Mouse (Mus musculus) heart, embryonic 13.5 days (tissue): ENCODE results near the gene Gm5129. TPM values are rescaled to one million over a fixed set of nuclear protein-coding genes. Genes with fewer than 3 reads are reported as not detected.
A peak's percentile ranks its signal among the peaks of the same experiment; 100 is the strongest.
"Not testable (repeated sequence)": the region's sequence is repeated elsewhere in the genome, so short reads cannot be mapped to it uniquely, and the experiment has no call there.

Experiments
- ATAC-seq: fragments of 200-750 bp; cut with Nextera tagmentation; 2 replicates; pipeline ENCODE4 v1.8.0; 2017; ENCODE audit warnings: moderate TSS enrichment; ENCODE audit not compliant: insufficient number of reproducible peaks, low FRiP score, low TSS enrichment; ENCODE audit errors: extremely low read depth
- H3K27ac ChIP-seq: fragments of 300-500 bp; sonication (generic); replicated peaks from 2 replicates; pipeline ENCODE4 v1.5.1; 2015; ENCODE audit warnings: moderate library complexity, mild to moderate bottlenecking, inconsistent platforms
- H3K27me3 ChIP-seq: fragments of 300-500 bp; sonication (generic); replicated peaks from 2 replicates; pipeline ENCODE4 v1.6.1; 2015; ENCODE audit warnings: mild to moderate bottlenecking, inconsistent platforms
- H3K36me3 ChIP-seq: fragments of 300-500 bp; sonication (generic); 2 replicates; pipeline ENCODE4 v1.6.1; 2015; ENCODE audit warnings: mild to moderate bottlenecking, inconsistent platforms
- H3K4me1 ChIP-seq: fragments of 300-500 bp; sonication (generic); 2 replicates; pipeline ENCODE4 v1.6.1; 2015; ENCODE audit warnings: inconsistent platforms
- H3K4me2 ChIP-seq: fragments of 300-500 bp; sonication (generic); 2 replicates; pipeline ENCODE4 v1.6.1; 2015; ENCODE audit warnings: inconsistent platforms, mild to moderate bottlenecking, moderate library complexity
- H3K4me3 ChIP-seq: fragments of 300-500 bp; sonication (generic); 2 replicates; pipeline ENCODE4 v1.5.1; 2015; ENCODE audit warnings: moderate library complexity, mild to moderate bottlenecking, inconsistent platforms
- H3K9ac ChIP-seq: fragments of 300-500 bp; sonication (generic); 2 replicates; pipeline ENCODE4 v1.6.1; 2015; ENCODE audit warnings: inconsistent platforms, mild to moderate bottlenecking, moderate library complexity
- H3K9me3 ChIP-seq: fragments of 300-500 bp; sonication (generic); 2 replicates; pipeline ENCODE4 v1.6.1; 2016; ENCODE audit warnings: inconsistent platforms
- WGBS: fragments of 180-500 bp; shearing (Covaris S2); methylation state at CpG from one replicate; pipeline ENCODE4 v1.1.7; 2015; ENCODE audit warnings: mixed read lengths; 5-methylcytosine and 5-hydroxymethylcytosine counted together
- polyA plus RNA-seq: library from polyadenylated mRNA; unstranded; fragments of >200 nt; fragmentation: Nextera tagmentation; extraction: Ambion mirVana; gene quantifications from 2 replicates; pipeline ENCODE4 v1.2.1, GENCODE M21; 2015

The Gm5129 gene
- polyA plus RNA-seq = not detected in 2 replicates

GRCm38 (mm10) chr5:29735557-29736061 lies at the start of gene Gm5129, which contains the start of gene Dnajb6:
TSS of gene Gm5129 (minus strand) at chr5:29735936.
TSS of gene Dnajb6 (plus strand) at chr5:29735688.
- whole genome bisulfite sequencing = under 1% methylated on average over 46 of the region's 46 CpGs
- ATAC-seq = peak; percentile 74

GRCm38 (mm10) chr5:29784906-29785305 lies 49.2 kb upstream of the Gm5129 start:
- H3K9me3 ChIP-seq, H3K27me3 ChIP-seq, H3K4me3 ChIP-seq, ATAC-seq, H3K9ac ChIP-seq, H3K4me2 ChIP-seq, H3K27ac ChIP-seq: not testable (repeated sequence)
- Histone ChIP-seq H3K36me3 (peaks cover 36% of the 10 kb centered on the region), H3K4me1 (peaks cover 20% of the 10 kb centered on the region)
- 77% methylated on average over 10 of the region's 13 CpGs for WGBS

More at GRCm38 (mm10) chr5:29735557-29736061, at the start of gene Gm5129, which contains the start of gene Dnajb6:
- H3K4me2 ChIP-seq = peak within 1 kb of the TSS; percentile 81
- peaks cover 41% of the 10 kb centered on the region for H3K4me1 ChIP-seq
- H3K9me3 ChIP-seq = no peaks in the 10 kb centered on the region
- H3K36me3 ChIP-seq = no peaks in the 10 kb centered on the region
- peak within 1 kb of the TSS; percentile 94 for H3K9ac ChIP-seq
- peak within 1 kb of the TSS; percentile 97 for H3K27ac ChIP-seq
- H3K27me3 ChIP-seq = no peaks in the 10 kb centered on the region
- peak within 1 kb of the TSS; percentile 81 for H3K4me3 ChIP-seq

- peaks cover 16% of the 10 kb centered on the region; the same call in 1 of the 2 replicates for H3K4me1 ChIP-seq
- ATAC-seq = no peak
- WGBS = 84% methylated on average over 3 of the region's 3 CpGs
- peaks cover 54% of the 10 kb centered on the region for H3K36me3 ChIP-seq
- H3K9ac ChIP-seq = no peak overlapping the region
- no peak overlapping the region for H3K27ac ChIP-seq
- H3K4me3 ChIP-seq = no peak overlapping the region
- no peak overlapping the region for H3K4me2 ChIP-seq
- no peaks in the 10 kb centered on the region for H3K9me3 ChIP-seq
- H3K27me3 ChIP-seq = no peaks in the 10 kb centered on the region
Observed at GRCm38 (mm10) chr5:29782261-29782660, 46.5 kb upstream of the Gm5129 start.

- Histone ChIP-seq H3K4me1 (peaks cover 32% of the 10 kb centered on the region), H3K36me3 (peaks cover 60% of the 10 kb centered on the region)
- WGBS = 65% methylated on average over 9 of the region's 9 CpGs
- H3K4me3 ChIP-seq, H3K27me3 ChIP-seq, H3K27ac ChIP-seq, ATAC-seq, H3K9me3 ChIP-seq, H3K9ac ChIP-seq, H3K4me2 ChIP-seq: not testable (repeated sequence)
Observed at GRCm38 (mm10) chr5:29779733-29780132, 44.0 kb upstream of the Gm5129 start.

- Histone ChIP-seq H3K36me3 (peaks cover 66% of the 10 kb centered on the region), H3K9me3 (no peaks in the 10 kb centered on the region), H3K9ac (no peak overlapping the region), H3K27me3 (no peaks in the 10 kb centered on the region), H3K4me2 (no peak overlapping the region), H3K4me1 (peaks cover 45% of the 10 kb centered on the region), H3K4me3 (no peak overlapping the region), H3K27ac (no peak overlapping the region)
- 91% methylated on average over 6 of the region's 6 CpGs for WGBS
- no peak for ATAC-seq
Observed at GRCm38 (mm10) chr5:29778029-29778428, 42.3 kb upstream of the Gm5129 start.

- no peak for ATAC-seq
- H3K9me3 ChIP-seq = no peaks in the 10 kb centered on the region
- no peak overlapping the region for H3K4me3 ChIP-seq
- H3K36me3 ChIP-seq = peaks cover 56% of the 10 kb centered on the region
- no peaks in the 10 kb centered on the region for H3K27me3 ChIP-seq
- 50% methylated on average over 5 of the region's 5 CpGs for WGBS
- peak overlapping the region; percentile 63 for H3K27ac ChIP-seq
- 0 out of 2 replicates have a peak overlapping the region, but pooled peaks have one; percentile 10 for H3K4me2 ChIP-seq
- H3K9ac ChIP-seq = no peak overlapping the region
- peaks cover 61% of the 10 kb centered on the region for H3K4me1 ChIP-seq
Observed at GRCm38 (mm10) chr5:29775437-29775836, 39.7 kb upstream of the Gm5129 start.

GRCm38 (mm10) chr5:29773460-29774150 lies 37.9 kb upstream of the Gm5129 start:
- H3K9me3 ChIP-seq = no peaks in the 10 kb centered on the region
- WGBS = 89% methylated on average over 13 of the region's 13 CpGs
- no peak overlapping the region for H3K4me2 ChIP-seq
- H3K27ac ChIP-seq = no peak overlapping the region; the same call in 1 of the 2 replicates
- H3K27me3 ChIP-seq = no peaks in the 10 kb centered on the region
- peaks cover 58% of the 10 kb centered on the region for H3K36me3 ChIP-seq
- H3K4me1 ChIP-seq = peaks cover 54% of the 10 kb centered on the region
- no peak overlapping the region for H3K4me3 ChIP-seq
- no peak for ATAC-seq
- no peak overlapping the region for H3K9ac ChIP-seq

- H3K27me3 ChIP-seq = no peaks in the 10 kb centered on the region
- 55% methylated on average over 4 of the region's 4 CpGs for WGBS
- H3K9me3 ChIP-seq = no peaks in the 10 kb centered on the region
- H3K4me1 ChIP-seq = peaks cover 57% of the 10 kb centered on the region
- H3K4me2 ChIP-seq = peak overlapping the region; percentile 41
- peaks cover 58% of the 10 kb centered on the region for H3K36me3 ChIP-seq
- H3K27ac ChIP-seq = peak overlapping the region; percentile 76
- H3K4me3 ChIP-seq = no peak overlapping the region
- no peak for ATAC-seq
- no peak overlapping the region for H3K9ac ChIP-seq
Observed at GRCm38 (mm10) chr5:29772651-29773330, 37.1 kb upstream of the Gm5129 start.

- Histone ChIP-seq H3K9me3 (no peaks in the 10 kb centered on the region), H3K36me3 (peaks cover 60% of the 10 kb centered on the region), H3K4me2 (peak overlapping the region; percentile 41), H3K27me3 (no peaks in the 10 kb centered on the region), H3K4me3 (no peak overlapping the region), H3K4me1 (peaks cover 64% of the 10 kb centered on the region), H3K27ac (peak overlapping the region; percentile 76), H3K9ac (no peak overlapping the region)
- no peak for ATAC-seq
- WGBS = 51% methylated on average over 2 of the region's 2 CpGs
Observed at GRCm38 (mm10) chr5:29772038-29772437, 36.3 kb upstream of the Gm5129 start.

- ATAC-seq = no peak
- peaks cover 59% of the 10 kb centered on the region for H3K36me3 ChIP-seq
Observed at GRCm38 (mm10) chr5:29770935-29771334, 35.2 kb upstream of the Gm5129 start.

GRCm38 (mm10) chr5:29759318-29759717 lies 23.6 kb upstream of the Gm5129 start:
- Histone ChIP-seq H3K4me1 (0 out of 2 replicates have a peak, but pooled peaks cover 8% of the 10 kb centered on the region), H3K4me3 (no peak overlapping the region), H3K27ac (no peak overlapping the region), H3K36me3 (peaks cover 86% of the 10 kb centered on the region), H3K27me3 (no peaks in the 10 kb centered on the region), H3K4me2 (no peak overlapping the region), H3K9me3 (no peaks in the 10 kb centered on the region), H3K9ac (no peak overlapping the region)
- WGBS = 82% methylated on average over 5 of the region's 5 CpGs
- ATAC-seq = no peak

More at GRCm38 (mm10) chr5:29770935-29771334, 35.2 kb upstream of the Gm5129 start:
- WGBS = 83% methylated on average over 1 of the region's 1 CpGs
- Histone ChIP-seq H3K27me3 (no peaks in the 10 kb centered on the region), H3K4me2 (no peak overlapping the region), H3K4me1 (peaks cover 61% of the 10 kb centered on the region), H3K4me3 (no peak overlapping the region), H3K9ac (no peak overlapping the region), H3K27ac (no peak overlapping the region), H3K9me3 (no peaks in the 10 kb centered on the region)
